Mouse (Mus musculus): ENCODE measurements at regions not wholly inside any gene's neighbourhood (a gene's known extent, or its start where the extent isn't known, plus 50 kb on each side); places are given as distances from the start of the nearest gene placed in this dataset.
"Not testable (repeated sequence)": the region's sequence is repeated elsewhere in the genome, so short reads cannot be mapped to it uniquely, and the experiment has no call there.

DNA sequence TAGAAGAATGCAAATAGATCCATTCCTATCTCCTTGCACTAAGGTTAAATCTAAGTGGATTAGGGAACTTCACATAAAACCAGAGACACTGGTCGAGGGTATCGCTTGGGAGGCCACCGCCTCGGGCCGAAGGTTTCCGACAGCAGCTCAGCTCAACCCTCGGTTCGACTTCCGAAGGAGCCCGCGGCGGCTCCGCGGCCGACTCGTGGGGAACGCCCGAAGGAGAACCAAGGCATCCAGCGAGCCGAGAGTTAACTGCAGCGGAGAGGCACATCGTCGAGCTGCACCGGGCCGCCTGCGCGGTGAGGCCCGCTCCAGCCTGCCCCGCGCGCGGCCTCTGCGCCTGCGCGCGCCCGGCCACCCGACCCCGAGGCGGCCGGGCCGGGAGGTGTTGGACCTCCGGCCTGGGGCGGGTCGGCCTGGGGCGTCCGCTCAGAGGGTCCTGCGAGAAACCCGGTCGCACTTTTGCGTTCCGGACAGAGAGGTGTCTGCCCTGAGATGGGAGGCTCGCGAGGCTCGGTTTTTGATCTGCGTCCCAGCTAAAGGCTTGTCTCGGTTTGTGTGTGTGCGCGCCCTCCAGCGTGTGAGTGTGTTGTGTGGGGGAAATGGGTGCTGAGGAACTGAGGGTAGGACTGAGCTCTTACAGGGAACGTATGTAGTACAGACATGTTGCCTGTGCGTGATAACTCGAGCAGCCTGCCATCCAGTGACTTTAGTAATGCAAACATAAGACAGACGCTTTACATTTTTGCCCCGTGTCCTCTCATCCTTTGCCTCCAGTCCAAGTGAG is 50.9 kb upstream of the Vmn2r9 start:
- not testable (repeated sequence) for H3K36me3 ChIP-seq (replicated peaks; ENCODE audit: control insufficient read depth, insufficient read depth, low read depth); H3K9me3 ChIP-seq (ENCODE audit: control insufficient read depth, low read length); H3K4me3 ChIP-seq (ENCODE audit: insufficient read depth in 1 of 2, low read depth in 2 of 2, low read length in 2 of 2); DNase-seq (ENCODE audit: low read depth in 3 of 3, low spot score in 3 of 3); H3K4me1 ChIP-seq (replicated peaks; ENCODE audit: control insufficient read depth in 2 of 2, insufficient read depth in 2 of 2, low read length in 1 of 2); H3K9ac ChIP-seq (replicated peaks); H3K27me3 ChIP-seq (ENCODE audit: control insufficient read depth, insufficient read depth, low read length); H3K4me2 ChIP-seq (ENCODE audit: low read depth); H3K27ac ChIP-seq
- 7% methylated on average over 25 of the region's 65 CpGs for WGBS (ENCODE audit: insufficient replicate concordance)
- ATAC-seq (ENCODE audit: insufficient read depth): peak; percentile 98
